Mouse (Mus musculus) midbrain, postnatal 0 days (tissue): ENCODE results near the gene Rgs17. TPM values are rescaled to one million over a fixed set of nuclear protein-coding genes. Genes with fewer than 3 reads are reported as not detected.
A peak's percentile ranks its signal among the peaks of the same experiment; 100 is the strongest.

Experiments used
- ATAC-seq: fragments of 200-750 bp; cut with Nextera tagmentation; 2 replicates; pipeline ENCODE4 v1.8.0; 2017; ENCODE audit warnings: moderate number of reproducible peaks, mild to moderate bottlenecking, moderate TSS enrichment, moderate library complexity; ENCODE audit not compliant: low FRiP score
- DNase-seq: peaks from one replicate; pipeline ENCODE4 v3.0.0-alpha.2; 2015; ENCODE audit warnings: low spot score
- H3K27ac ChIP-seq: fragments of 300-500 bp; sonication (generic); 2 replicates; pipeline ENCODE4 v1.5.1; 2014; ENCODE audit warnings: low read depth, mild to moderate bottlenecking, low read length, mixed read lengths
- H3K27me3 ChIP-seq: fragments of 300-500 bp; sonication (generic); 2 replicates; pipeline ENCODE4 v1.6.1; 2014; ENCODE audit warnings: low read length, control low read depth, mixed read lengths; ENCODE audit not compliant: insufficient read depth
- H3K36me3 ChIP-seq: fragments of 300-500 bp; sonication (generic); 2 replicates; pipeline ENCODE4 v1.6.1; 2014; ENCODE audit warnings: low read length, control low read depth, mixed read lengths; ENCODE audit not compliant: insufficient read depth
- H3K4me1 ChIP-seq: fragments of 300-500 bp; sonication (generic); 2 replicates; pipeline ENCODE4 v1.6.1; 2014; ENCODE audit warnings: mild to moderate bottlenecking, control low read depth, antibody characterized with exemption, low read length, mixed read lengths; ENCODE audit not compliant: insufficient read depth
- H3K4me2 ChIP-seq: fragments of 300-500 bp; sonication (generic); 2 replicates; pipeline ENCODE4 v1.6.1; 2014; ENCODE audit warnings: low read depth, mild to moderate bottlenecking, low read length, mixed read lengths; ENCODE audit not compliant: poor library complexity, severe bottlenecking
- H3K4me3 ChIP-seq: fragments of 300-500 bp; sonication (generic); 2 replicates; pipeline ENCODE4 v1.5.1; 2014; ENCODE audit warnings: low read depth, mild to moderate bottlenecking, low read length, moderate library complexity
- H3K9ac ChIP-seq: fragments of 300-500 bp; sonication (generic); replicated peaks from 2 replicates; pipeline ENCODE4 v1.6.1; 2014; ENCODE audit warnings: mild to moderate bottlenecking, low read length, moderate library complexity, mixed read lengths; ENCODE audit not compliant: poor library complexity, severe bottlenecking
- H3K9me3 ChIP-seq: fragments of 300-500 bp; sonication (generic); 2 replicates; pipeline ENCODE4 v1.6.1; 2016; ENCODE audit warnings: low read length, control low read depth
- CTCF ChIP-seq: IDR thresholded peaks from 2 replicates; pipeline ENCODE4 v1.5.1; 2016; ENCODE audit warnings: antibody characterized with exemption, mild to moderate bottlenecking
- WGBS: fragments of 180-500 bp; shearing (Covaris S2); extraction: QIAGEN DNeasy Blood & Tissue Kit; methylation state at CpG from one replicate; pipeline ENCODE4 v1.1.7; 2014; 5-methylcytosine and 5-hydroxymethylcytosine counted together
- polyA plus RNA-seq: library from polyadenylated mRNA; unstranded; fragments of >200 nt; fragmentation: Nextera tagmentation; extraction: Ambion mirVana; gene quantifications from 2 replicates; pipeline ENCODE4 v1.2.1, GENCODE M21; 2015
- total RNA-seq: library from RNA; depleted of rRNA; stranded (reverse); fragments of >200 nt; gene quantifications from 2 replicates; pipeline ENCODE4 v1.2.3, GENCODE M21; 2014; rRNA removed

Rgs17 gene
- total and polyA plus RNA-seq, 2 experiments from 2014 or later, result 45.9 to 58.8 TPM

DNA sequence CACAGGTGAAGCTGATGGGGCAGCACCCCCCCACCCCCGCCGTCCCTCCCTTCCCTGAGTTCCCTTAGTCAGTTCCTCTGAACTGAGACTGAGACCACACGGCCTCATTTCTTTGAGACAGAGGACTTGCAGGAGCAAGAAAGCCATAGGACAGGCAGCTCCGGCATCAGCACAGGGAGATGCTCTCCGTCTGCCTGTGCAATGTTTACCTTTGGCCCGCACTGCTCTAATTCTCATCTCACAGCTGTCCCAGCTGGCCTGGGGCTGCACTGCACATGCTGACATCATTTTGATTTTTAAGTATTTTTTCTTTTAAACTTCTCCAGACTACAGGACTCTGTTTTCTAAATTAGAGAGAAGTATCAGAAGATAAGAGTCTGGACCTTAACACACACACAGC is 119.3 kb downstream of the Rgs17 start:
- ATAC-seq (no peak), DNase-seq (no peak)
- H3K9me3 ChIP-seq, result no peaks in the 10 kb centered on the region
- no peaks in the 10 kb centered on the region for H3K27me3 ChIP-seq
- WGBS, result 29% methylated on average over 6 of the region's 6 CpGs
- no peak overlapping the region; the same call in 1 of the 2 replicates for H3K9ac ChIP-seq
- H3K4me1 ChIP-seq, result peaks cover 4% of the 10 kb centered on the region; the same call in 1 of the 2 replicates
- TF ChIP-seq CTCF, result no peak
- peaks cover 8% of the 10 kb centered on the region for H3K36me3 ChIP-seq
- H3K4me3 ChIP-seq, result no peak overlapping the region
- H3K4me2 ChIP-seq, result peak overlapping the region; percentile 3; the same call in 1 of the 2 replicates
- H3K27ac ChIP-seq, result no peak overlapping the region

DNA sequence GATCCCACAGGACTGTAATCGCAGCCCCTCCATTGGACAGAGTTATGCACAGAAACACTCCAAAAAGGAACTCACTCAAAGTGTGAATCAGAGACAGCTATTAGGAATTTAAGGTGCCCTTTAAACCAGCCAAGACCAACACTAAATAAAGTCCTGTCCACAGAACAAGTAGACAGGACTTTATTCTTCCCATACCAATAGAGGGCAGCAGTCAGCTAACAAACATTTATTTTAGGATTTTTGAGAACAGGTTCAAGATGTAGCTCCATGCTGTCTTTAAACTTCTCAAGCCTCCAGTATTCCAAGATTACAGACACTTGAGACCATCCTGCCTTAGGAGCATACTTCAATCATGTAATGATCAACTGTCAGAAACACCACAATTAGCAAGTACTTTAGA is 121.7 kb downstream of the Rgs17 start:
- Histone ChIP-seq H3K36me3 (peaks cover 8% of the 10 kb centered on the region), H3K27ac (no peak overlapping the region), H3K4me3 (no peak overlapping the region), H3K9me3 (no peaks in the 10 kb centered on the region), H3K4me1 (peaks cover 4% of the 10 kb centered on the region; the same call in 1 of the 2 replicates), H3K4me2 (no peak overlapping the region), H3K27me3 (no peaks in the 10 kb centered on the region), H3K9ac (no peak overlapping the region)
- TF ChIP-seq CTCF, result peak; percentile 69
- DNase-seq (peak; percentile 40), ATAC-seq (no peak)
- 95% methylated on average over 1 of the region's 1 CpGs for WGBS

DNA sequence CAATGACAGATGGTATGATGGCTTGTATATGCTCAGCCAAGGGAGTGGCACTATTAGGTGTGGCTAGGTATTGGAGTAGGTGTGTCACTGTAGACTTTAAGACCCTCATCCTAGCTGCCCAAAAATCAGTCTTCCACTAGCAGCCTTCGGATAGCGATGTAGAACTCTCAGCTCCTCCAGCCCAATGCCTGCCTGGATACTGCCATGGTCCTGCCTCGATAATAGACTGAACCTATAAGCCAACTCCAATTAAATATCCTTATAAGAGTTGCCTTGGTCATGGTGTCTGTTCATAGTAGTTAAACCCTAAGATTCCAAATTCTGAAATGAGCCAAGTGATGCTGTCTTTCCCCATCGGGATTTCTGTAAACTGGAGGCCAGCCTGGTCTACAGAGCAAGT is 124.1 kb downstream of the Rgs17 start:
- H3K36me3 ChIP-seq, result peaks cover 8% of the 10 kb centered on the region
- H3K9ac ChIP-seq, result no peak overlapping the region
- no peak overlapping the region for H3K4me2 ChIP-seq
- 88% methylated on average over 4 of the region's 4 CpGs for WGBS
- DNase-seq (no peak), ATAC-seq (no peak)
- no peaks in the 10 kb centered on the region for H3K27me3 ChIP-seq
- no peak overlapping the region for H3K27ac ChIP-seq
- H3K9me3 ChIP-seq, result no peaks in the 10 kb centered on the region
- H3K4me3 ChIP-seq, result no peak overlapping the region
- H3K4me1 ChIP-seq, result no peaks in the 10 kb centered on the region
- TF ChIP-seq CTCF, result no peak

DNA sequence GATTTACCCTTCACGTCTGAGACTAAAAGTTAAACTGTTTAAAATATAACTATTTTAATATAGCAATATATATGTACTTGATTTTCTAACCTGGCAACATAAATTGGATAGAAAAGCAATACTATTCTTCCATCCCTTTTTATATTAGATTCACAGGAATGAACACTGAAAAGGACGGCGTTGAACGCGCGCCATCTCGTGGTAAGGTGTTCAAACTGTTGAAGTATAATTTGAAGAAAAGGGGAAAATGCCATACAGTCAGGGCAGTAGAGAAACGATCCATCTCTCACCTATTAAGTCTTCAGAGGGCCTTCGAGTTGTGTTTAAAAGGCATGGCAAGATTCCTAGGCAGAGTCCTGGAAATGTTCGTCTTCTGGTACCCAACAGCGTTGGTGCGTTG is 131.5 kb downstream of the Rgs17 start:
- Histone ChIP-seq H3K4me3 (no peak overlapping the region), H3K36me3 (no peaks in the 10 kb centered on the region), H3K9ac (no peak overlapping the region), H3K4me1 (no peaks in the 10 kb centered on the region), H3K4me2 (no peak overlapping the region), H3K27ac (no peak overlapping the region), H3K9me3 (no peaks in the 10 kb centered on the region), H3K27me3 (no peaks in the 10 kb centered on the region)
- no peak for ATAC-seq
- DNase-seq, result peak; percentile 77
- peak; percentile 89 for TF ChIP-seq CTCF
- WGBS, result 23% methylated on average over 12 of the region's 12 CpGs

DNA sequence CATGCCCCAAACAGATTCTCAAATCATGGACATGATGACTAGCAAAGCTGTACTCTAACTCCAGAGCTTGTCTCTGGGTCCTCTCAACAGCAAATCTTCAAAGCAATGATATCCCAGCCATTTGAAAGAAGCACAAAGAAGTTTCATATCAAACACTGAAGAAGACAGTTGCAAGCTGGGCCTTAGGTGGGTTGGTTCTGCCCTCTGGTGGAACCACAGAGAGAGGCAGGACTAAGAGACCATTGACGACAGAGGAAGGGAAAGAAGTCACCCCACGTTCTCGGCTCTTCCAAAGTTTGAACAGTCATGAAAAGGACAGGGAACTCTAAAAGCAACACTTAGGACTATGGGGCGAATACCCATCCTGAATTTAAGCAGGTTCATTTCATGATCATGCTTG is 135.3 kb downstream of the Rgs17 start:
- peak; percentile 84 for TF ChIP-seq CTCF
- H3K4me3 ChIP-seq, result no peak overlapping the region
- H3K27me3 ChIP-seq, result no peaks in the 10 kb centered on the region
- H3K9me3 ChIP-seq, result no peaks in the 10 kb centered on the region
- no peaks in the 10 kb centered on the region for H3K36me3 ChIP-seq
- ATAC-seq (no peak), DNase-seq (peak; percentile 48)
- 30% methylated on average over 4 of the region's 4 CpGs for WGBS
- H3K9ac ChIP-seq, result no peak overlapping the region
- H3K4me1 ChIP-seq, result no peaks in the 10 kb centered on the region
- H3K4me2 ChIP-seq, result no peak overlapping the region
- H3K27ac ChIP-seq, result no peak overlapping the region

Other genes starting within 250 kb of the Rgs17 start
- 3.2 and 4.2 TPM in 2 replicates for gene Fbxo5, start 116.8 kb downstream of the Rgs17 start, total RNA-seq
- 6.0 and 7.2 TPM in 2 replicates for gene Fbxo5, start 116.8 kb downstream of the Rgs17 start, polyA plus RNA-seq
- gene Mtrf1l, start 98.5 kb downstream of the Rgs17 start, total RNA-seq, result 8.9 and 12.6 TPM in 2 replicates
- 5.2 and 5.4 TPM in 2 replicates for gene Mtrf1l, start 98.5 kb downstream of the Rgs17 start, polyA plus RNA-seq